Comparison of ENCODE assay signal across 22 mouse cellular contexts in the genomic region with DNA sequence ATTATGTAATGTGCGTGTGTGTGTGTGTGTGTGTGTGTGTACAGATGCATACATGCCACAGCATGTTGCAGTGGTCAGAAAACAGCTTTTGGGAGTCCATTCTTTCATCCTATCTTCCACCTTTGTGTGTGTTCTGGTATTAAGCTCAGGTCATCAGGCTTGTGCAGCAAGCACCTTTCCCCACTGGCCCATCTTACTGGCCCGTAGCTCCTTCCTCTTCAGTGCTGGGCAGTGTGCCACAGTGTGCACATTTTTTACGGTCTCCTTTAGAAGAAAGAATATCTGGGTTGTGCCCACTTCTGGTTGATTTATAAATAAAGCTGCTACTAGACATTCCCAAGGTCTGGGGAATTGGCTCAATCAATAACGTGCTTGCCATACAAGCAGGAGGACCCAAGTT.
A peak's percentile ranks its signal among the peaks of the same experiment; 100 is the strongest.
DNase-seq lines count a peak whose midpoint lies in the region; ATAC-seq and TF ChIP-seq lines count a peak whose summit lies in the region.
"Had no signal": no experiment of that assay in that cellular context is flagged by ENCODE, and none has a peak within 500 bp of the region (broad histone marks: within the 10 kb centered on the region; RNA-seq: fewer than 3 reads in every experiment).

No protein-coding gene starts in this region.

- TF ChIP-seq POLR2A in lung, adult 2 months (IDR thresholded peaks at IDR 0.05; ENCODE audit: borderline replicate concordance, extremely low read depth, low read depth, low read length): no peak

- no peaks in the 10 kb centered on the region for H3K27me3 ChIP-seq in lung, postnatal 0 days (replicated peaks; ENCODE audit: insufficient read depth, low read length)
- H3K27me3 ChIP-seq: embryonic facial prominence, embryonic 13.5 days; embryonic facial prominence, embryonic 15.5 days had no signal

- no peak overlapping the region for H3K27ac ChIP-seq in lung, postnatal 0 days (ENCODE audit: low read length)
- H3K27ac ChIP-seq: embryonic facial prominence, embryonic 13.5 days; embryonic facial prominence, embryonic 15.5 days; forebrain, embryonic 10.5 days; forebrain, embryonic 12.5 days had no signal

- 60% methylated on average over 4 of the region's 4 CpGs for WGBS in lung, adult 2 months
- 60% methylated on average over 4 of the region's 4 CpGs for WGBS in lung, postnatal 0 days

- H3K9me3 ChIP-seq in lung, postnatal 0 days (ENCODE audit: low read length): no peaks in the 10 kb centered on the region
- H3K9me3 ChIP-seq: embryonic facial prominence, embryonic 13.5 days; embryonic facial prominence, embryonic 15.5 days; forebrain, embryonic 10.5 days; forebrain, embryonic 12.5 days had no signal

- no peaks in the 10 kb centered on the region; the same call in 1 of the 2 replicates for H3K4me1 ChIP-seq in lung, adult 2 months (ENCODE audit: control insufficient read depth, insufficient read depth, low read length)
- H3K4me1 ChIP-seq in lung, postnatal 0 days (ENCODE audit: insufficient read depth, low read depth, low read length): no peaks in the 10 kb centered on the region
- H3K4me1 ChIP-seq: embryonic facial prominence, embryonic 15.5 days; forebrain, embryonic 10.5 days; forebrain, embryonic 12.5 days had no signal

- H3K36me3 ChIP-seq in lung, postnatal 0 days (ENCODE audit: insufficient read depth, low read length): no peaks in the 10 kb centered on the region
- H3K36me3 ChIP-seq: embryonic facial prominence, embryonic 13.5 days; embryonic facial prominence, embryonic 15.5 days; forebrain, embryonic 10.5 days; forebrain, embryonic 12.5 days had no signal

- TF ChIP-seq CTCF in lung, adult 2 months (IDR thresholded peaks at IDR 0.05; ENCODE audit: insufficient read depth, low read length): no peak
- no peak for TF ChIP-seq CTCF in lung, postnatal 0 days (IDR thresholded peaks at IDR 0.05)

- ATAC-seq in lung, postnatal 0 days: no peak
- ATAC-seq: forebrain, embryonic 14.5 days; forebrain, embryonic 16.5 days had no signal

- H3K9ac ChIP-seq in lung, postnatal 0 days (replicated peaks; ENCODE audit: low read depth): no peak overlapping the region
- H3K9ac ChIP-seq: embryonic facial prominence, embryonic 13.5 days; embryonic facial prominence, embryonic 15.5 days; forebrain, embryonic 12.5 days had no signal

- no peak overlapping the region for H3K4me2 ChIP-seq in lung, postnatal 0 days (replicated peaks; ENCODE audit: low read depth, low read length)
- H3K4me2 ChIP-seq: embryonic facial prominence, embryonic 13.5 days; embryonic facial prominence, embryonic 15.5 days; forebrain, embryonic 12.5 days had no signal

- no peak overlapping the region for H3K4me3 ChIP-seq in lung, adult 2 months (replicated peaks; ENCODE audit: extremely low read depth, low read depth, low read length)
- H3K4me3 ChIP-seq in lung, postnatal 0 days (ENCODE audit: low read depth, low read length): no peak overlapping the region
- H3K4me3 ChIP-seq: embryonic facial prominence, embryonic 13.5 days; embryonic facial prominence, embryonic 15.5 days; erythroblast, embryonic 14.5 days; forebrain, embryonic 10.5 days; forebrain, embryonic 12.5 days had no signal

- TF ChIP-seq EP300 in lung, postnatal 0 days (IDR thresholded peaks at IDR 0.05): no peak

- peak; percentile 46 to 55 for DNase-seq in lung, adult 18-20 months
- DNase-seq in lung, adult 2 months: no peak
- DNase-seq in lung, postnatal 25 days (ENCODE audit: low spot score): peak; percentile 23
- no peak for DNase-seq in lung, postnatal 0 days (ENCODE audit: low spot score)
- no peak for DNase-seq in thymus, adult 18-20 months
- DNase-seq: adrenal gland, adult 2 months; adrenal gland, postnatal 10 days; adrenal gland, postnatal 25 days; cerebellum, adult 11 months; cerebellum, adult 18-20 months; cerebellum, adult 8-10 months; cerebellum, adult 9-11 months; cerebellum, postnatal 14 days; cerebellum, postnatal 36 days; embryo, embryonic 11 days had no signal

Comparison
In these comparisons a context has a peak if more than half of its experiments do, and no peak if none do; other contexts are left out.
1. DNase-seq: peak in lung, adult 18-20 months (2 of 2) and lung, postnatal 25 days (single experiment); none in lung, adult 2 months (single experiment), lung, postnatal 0 days (single experiment) and thymus, adult 18-20 months (0 of 2).